ENCODE assay signal across 8 mouse cellular contexts in genomic region chr2:64965227-64965864, GRCm38 (mm10). TPM values are rescaled to one million over a fixed set of nuclear protein-coding genes. Genes with fewer than 3 reads are reported as not detected.
DNase-seq lines count a peak whose midpoint lies in the region; ATAC-seq and TF ChIP-seq lines count a peak whose summit lies in the region.

No protein-coding gene starts in this region.

- TF ChIP-seq CTCF in E14TG2a.4 (conservative IDR thresholded peaks at IDR 0.05; ENCODE audit: low read length) = peak; percentile 47
- 0 out of 2 replicates have a peak, but pooled peaks have one; percentile 14 for TF ChIP-seq CTCF in cortical plate, adult 2 months (IDR thresholded peaks at IDR 0.05; ENCODE audit: extremely low read depth, insufficient read depth, low read length)

- 0 out of 2 replicates have a peak overlapping the region, but pooled peaks have one; percentile 3 for H3K4me2 ChIP-seq in hindbrain, embryonic 14.5 days (replicated peaks)
- H3K4me2 ChIP-seq in neural tube, embryonic 13.5 days = no peak overlapping the region

- ATAC-seq in hindbrain, embryonic 14.5 days (ENCODE audit: low FRiP score) = peak; percentile 87
- peak; percentile 79; the same call in 1 of the 2 replicates for ATAC-seq in neural tube, embryonic 13.5 days (ENCODE audit: low read depth)

- H3K4me1 ChIP-seq in E14TG2a.4 (replicated peaks; ENCODE audit: low read depth, low read length) = no peaks in the 10 kb centered on the region
- H3K4me1 ChIP-seq in cortical plate, adult 2 months (ENCODE audit: control insufficient read depth, insufficient read depth, low read length) = 0 out of 2 replicates have a peak, but pooled peaks cover 1% of the 10 kb centered on the region
- peaks cover 4% of the 10 kb centered on the region for H3K4me1 ChIP-seq in hindbrain, embryonic 14.5 days (replicated peaks; ENCODE audit: control insufficient read depth, insufficient read depth, low read length)
- H3K4me1 ChIP-seq in neural tube, embryonic 13.5 days (replicated peaks) = no peaks in the 10 kb centered on the region; the same call in 1 of the 2 replicates

- no peaks in the 10 kb centered on the region for H3K27me3 ChIP-seq in E14TG2a.4 (ENCODE audit: insufficient read depth, low read length)
- H3K27me3 ChIP-seq in hindbrain, embryonic 14.5 days (ENCODE audit: control insufficient read depth, insufficient read depth, low read length) = no peaks in the 10 kb centered on the region
- H3K27me3 ChIP-seq in neural tube, embryonic 13.5 days = no peaks in the 10 kb centered on the region

- peak; percentile 32 to 64 for DNase-seq in heart, adult 18-20 months
- no peak for DNase-seq in heart, postnatal 36 days
- peak; percentile 80 for DNase-seq in hindbrain, embryonic 14.5 days (ENCODE audit: low spot score)
- DNase-seq in left cerebral cortex, postnatal 14 days (ENCODE audit: low spot score in 2 of 2) = peak; percentile 52 to 66
- no peak for DNase-seq in spleen, postnatal 14 days (ENCODE audit: low spot score in 2 of 2)

- H3K9ac ChIP-seq in hindbrain, embryonic 14.5 days = no peak overlapping the region; the same call in 1 of the 2 replicates
- H3K9ac ChIP-seq in neural tube, embryonic 13.5 days = no peak overlapping the region

- no peak overlapping the region for H3K27ac ChIP-seq in cortical plate, adult 2 months (ENCODE audit: insufficient read depth, low read length)
- no peak overlapping the region for H3K27ac ChIP-seq in hindbrain, embryonic 14.5 days
- no peak overlapping the region for H3K27ac ChIP-seq in neural tube, embryonic 13.5 days (replicated peaks)

- no peak for TF ChIP-seq POLR2A in cortical plate, adult 2 months (IDR thresholded peaks at IDR 0.05; ENCODE audit: extremely low read depth, insufficient read depth, low read length)

- intact Hi-C loops in heart, postnatal 36 days (cut with DNase I) = loop anchor here (2.0 to 5.0 kb wide), 3 partner anchors 37 to 372 kb away; no protein-coding TSS in a partner anchor
- intact Hi-C loops in left cerebral cortex, postnatal 14 days (cut with DNase I) = loop anchor here (2.0 to 5.0 kb wide), 3 partner anchors 37 to 372 kb away; no protein-coding TSS in a partner anchor

- H3K4me3 ChIP-seq in E14TG2a.4 (replicated peaks; ENCODE audit: low read length) = no peak overlapping the region
- H3K4me3 ChIP-seq in cortical plate, adult 2 months (ENCODE audit: insufficient read depth, low read length) = no peak overlapping the region
- H3K4me3 ChIP-seq in hindbrain, embryonic 14.5 days (replicated peaks; ENCODE audit: low read length) = no peak overlapping the region
- no peak overlapping the region for H3K4me3 ChIP-seq in neural tube, embryonic 13.5 days

- 31% methylated on average over 5 of the region's 5 CpGs for WGBS in hindbrain, embryonic 14.5 days
- WGBS in neural tube, embryonic 13.5 days = 27% methylated on average over 5 of the region's 5 CpGs

- no peaks in the 10 kb centered on the region for H3K9me3 ChIP-seq in E14TG2a.4 (ENCODE audit: low read length)
- H3K9me3 ChIP-seq in hindbrain, embryonic 14.5 days (ENCODE audit: control insufficient read depth, low read length) = no peaks in the 10 kb centered on the region
- H3K9me3 ChIP-seq in neural tube, embryonic 13.5 days = no peaks in the 10 kb centered on the region

- no peaks in the 10 kb centered on the region for H3K36me3 ChIP-seq in E14TG2a.4 (ENCODE audit: insufficient read depth, low read length)
- no peaks in the 10 kb centered on the region for H3K36me3 ChIP-seq in hindbrain, embryonic 14.5 days (replicated peaks; ENCODE audit: control insufficient read depth, insufficient read depth)
- H3K36me3 ChIP-seq in neural tube, embryonic 13.5 days = no peaks in the 10 kb centered on the region

RNA-seq across cellular contexts. Expression of gene Grb14, which starts 59.4 kb away (rescaled TPM):
- 100 to 1,000 TPM; 225 to 261 TPM for total RNA-seq in heart, adult 18-20 months (2021)
- 100 to 1,000 TPM; 184 to 233 TPM for total RNA-seq in heart, postnatal 36 days (2021)
- 35.1 and 37.1 TPM in 2 replicates for polyA plus RNA-seq in cortical plate, adult 2 months (2012; rRNA removed)
- polyA plus RNA-seq in hindbrain, embryonic 14.5 days (2014; fragmentation: Nextera tagmentation; extraction: Ambion mirVana) = 24.7 and 25.9 TPM in 2 replicates
- total RNA-seq in left cerebral cortex, postnatal 14 days (2021) = 10 to 100 TPM; 30.8 to 35.1 TPM
- polyA plus RNA-seq in neural tube, embryonic 13.5 days (2015; fragmentation: Nextera tagmentation; extraction: Ambion mirVana) = 23.9 and 24.8 TPM in 2 replicates

Comparison
In these comparisons a context has a peak if more than half of its experiments do, and no peak if none do; other contexts are left out.
1. DNase-seq: peak in heart, adult 18-20 months (2 of 2), hindbrain, embryonic 14.5 days (single experiment) and left cerebral cortex, postnatal 14 days (2 of 2); none in heart, postnatal 36 days (0 of 2) and spleen, postnatal 14 days (0 of 2).
2. RNA of gene Grb14, which starts 59.4 kb away (total RNA-seq): 225 to 261 TPM in heart, adult 18-20 months and 184 to 233 TPM in heart, postnatal 36 days; 30.8 to 35.1 TPM in left cerebral cortex, postnatal 14 days; every median in the first group is over 4 times any median in the second.